Mouse (Mus musculus): ENCODE measurements around the gene Helb.
"Not testable (repeated sequence)": the region's sequence is repeated elsewhere in the genome, so short reads cannot be mapped to it uniquely, and the experiment has no call there.

The Helb gene

DNA sequence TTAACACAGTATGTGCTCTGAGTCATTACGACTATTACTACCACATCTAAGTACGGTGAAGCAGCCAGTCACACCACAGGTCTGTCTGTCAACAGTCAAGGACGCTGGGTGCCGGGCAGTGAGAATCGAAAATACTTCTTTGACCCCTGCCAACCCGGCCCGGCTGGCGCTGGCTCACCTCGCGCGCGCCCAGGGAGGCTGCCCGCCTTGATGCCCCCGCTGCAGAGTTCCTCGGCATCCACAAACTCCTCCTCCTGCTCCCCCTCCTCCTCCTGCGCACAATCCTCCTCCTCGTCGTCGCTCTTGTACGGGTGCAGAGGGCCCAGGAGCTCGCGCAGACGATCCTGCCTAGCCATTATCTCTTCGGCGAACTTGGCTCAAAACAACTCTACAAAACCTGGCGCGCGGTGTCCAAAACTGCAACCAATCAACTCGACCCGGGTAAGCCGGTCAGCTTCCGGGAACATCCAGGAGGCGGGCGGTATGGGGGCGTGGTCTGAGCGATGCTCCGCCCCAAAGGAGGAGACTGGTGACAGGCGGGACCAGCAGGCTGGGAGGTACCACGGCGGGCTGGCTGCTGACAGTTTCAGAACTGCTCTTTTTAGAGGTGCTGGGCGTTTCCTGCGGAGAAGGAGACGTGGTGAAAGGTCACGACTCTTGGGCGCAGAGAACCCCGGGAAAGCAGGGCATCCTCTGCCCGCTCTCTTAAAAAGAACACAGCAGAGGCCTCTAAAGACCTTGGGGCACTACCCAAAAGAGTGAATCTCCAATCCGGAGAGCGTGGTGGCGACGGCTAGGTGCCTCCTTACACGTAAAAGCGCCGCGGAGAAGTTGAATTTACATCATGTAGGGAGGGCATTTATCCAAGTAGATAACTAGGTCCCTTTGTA lies at the start of gene Helb:
TSS of gene Helb (minus strand) at position 481 of the 890 bp plus-strand sequence.
- DNase-seq (ENCODE audit: low read depth, low spot score) = peak; percentile 88

DNA sequence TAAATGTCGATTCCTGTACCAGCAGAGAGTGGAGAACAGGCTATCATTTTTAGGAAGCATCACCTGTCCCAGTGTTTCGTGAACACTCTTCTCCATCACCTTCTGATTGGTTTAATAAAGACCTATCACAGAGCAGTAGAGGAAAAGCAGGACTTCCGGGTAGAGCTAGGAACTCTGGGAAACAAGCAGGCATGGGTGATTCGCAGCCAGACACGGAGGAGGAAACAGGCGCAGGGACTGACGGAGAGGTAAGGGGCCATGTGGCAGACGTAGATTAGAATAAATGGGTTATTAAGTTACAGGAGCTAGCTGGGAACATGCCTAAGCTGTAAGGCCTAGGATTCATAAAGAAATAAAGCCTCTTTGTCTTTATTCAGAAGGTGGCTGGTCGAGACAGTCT lies 47.7 kb upstream of the Helb start:
- no peak for DNase-seq (ENCODE audit: low read depth, low spot score)

DNA sequence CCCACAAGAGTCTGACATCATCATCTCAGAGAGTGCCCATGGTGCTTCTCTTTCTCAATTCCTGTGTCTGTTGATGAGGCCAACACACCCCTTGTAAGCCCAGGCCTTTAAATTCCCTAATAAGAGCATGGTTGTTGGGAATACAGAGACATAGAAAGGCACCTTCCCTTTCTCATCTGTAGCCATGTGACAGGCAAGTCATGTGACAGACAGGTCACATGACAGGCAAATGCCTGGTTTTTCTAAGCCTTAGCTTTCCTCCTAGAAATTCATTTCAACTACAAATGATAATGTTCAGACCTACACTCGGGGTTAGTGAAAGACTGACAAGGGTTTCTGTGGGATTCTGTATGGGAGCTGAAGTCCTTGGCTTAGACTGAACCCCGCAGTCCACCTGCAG lies 41.1 kb upstream of the Helb start:
- DNase-seq (ENCODE audit: low read depth, low spot score) = no peak

DNA sequence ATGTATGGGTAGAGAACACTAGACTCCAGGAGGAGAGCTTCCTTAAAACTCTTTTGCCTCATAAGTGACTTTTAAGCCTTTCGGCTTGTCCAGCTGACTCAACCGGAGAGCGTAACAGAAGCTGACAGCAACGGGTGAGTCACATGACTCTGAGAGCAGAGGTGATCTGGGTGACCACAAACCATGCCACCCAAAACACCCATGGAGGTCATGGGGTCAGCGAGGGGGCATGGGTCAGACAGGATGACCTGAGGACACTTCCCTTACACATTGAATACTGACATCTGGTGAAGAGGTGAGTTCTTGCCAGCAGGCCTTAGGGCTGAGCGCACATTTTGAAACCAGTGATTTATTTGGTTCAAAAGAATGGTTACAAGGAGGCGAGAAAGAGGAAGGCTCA lies 38.9 kb upstream of the Helb start:
- no peak for DNase-seq (ENCODE audit: low read depth, low spot score)

DNA sequence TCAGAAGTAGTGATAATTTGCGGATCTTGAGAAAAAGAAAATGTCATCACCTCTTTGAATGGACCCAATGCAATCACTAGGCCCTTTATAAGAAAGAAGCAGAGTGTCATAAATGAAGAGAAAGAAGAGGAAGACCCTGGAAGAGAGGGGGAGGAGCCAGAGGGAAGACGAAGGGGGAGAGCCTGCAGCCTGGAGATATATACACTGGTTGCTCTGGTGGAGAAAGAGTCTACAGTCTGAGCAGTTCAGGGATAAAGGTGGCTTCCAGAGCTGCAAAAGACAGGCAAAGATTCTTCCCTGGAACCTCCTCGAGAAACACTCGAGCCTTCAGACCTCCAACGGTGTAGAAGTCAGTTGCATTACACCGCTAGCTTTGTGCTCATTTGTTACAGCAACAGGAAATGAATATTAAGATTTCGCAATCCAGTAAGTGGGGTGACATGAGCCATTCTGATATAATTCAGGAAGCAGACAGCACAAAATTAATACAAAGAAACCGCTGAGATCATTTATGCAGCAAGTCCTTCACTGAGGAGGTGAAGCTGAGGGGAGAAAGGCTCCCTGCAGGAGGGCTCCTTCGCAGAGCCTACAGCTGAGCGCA lies 28.2 kb upstream of the Helb start:
- DNase-seq (ENCODE audit: low read depth, low spot score) = no peak

DNA sequence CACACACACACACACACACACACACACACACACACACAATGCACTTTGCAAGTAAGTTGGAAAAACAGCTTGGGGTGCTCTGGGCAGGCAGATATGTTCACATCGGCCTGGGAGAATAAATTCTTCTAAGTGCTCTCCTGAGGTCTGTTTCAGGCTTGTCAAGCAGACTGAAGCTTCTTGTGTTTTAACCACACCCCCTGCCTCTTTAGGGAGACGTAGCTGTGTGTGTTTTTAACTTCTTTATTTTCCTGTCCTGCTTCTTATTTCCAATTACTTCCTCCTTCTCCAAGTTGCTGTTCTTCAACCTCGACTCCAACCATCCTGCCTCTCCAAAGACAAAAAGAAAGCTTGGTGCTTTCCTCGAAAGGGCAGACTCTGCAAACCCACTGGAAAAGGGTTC lies 27.4 kb upstream of the Helb start:
- no peak for DNase-seq (ENCODE audit: low read depth, low spot score)

DNA sequence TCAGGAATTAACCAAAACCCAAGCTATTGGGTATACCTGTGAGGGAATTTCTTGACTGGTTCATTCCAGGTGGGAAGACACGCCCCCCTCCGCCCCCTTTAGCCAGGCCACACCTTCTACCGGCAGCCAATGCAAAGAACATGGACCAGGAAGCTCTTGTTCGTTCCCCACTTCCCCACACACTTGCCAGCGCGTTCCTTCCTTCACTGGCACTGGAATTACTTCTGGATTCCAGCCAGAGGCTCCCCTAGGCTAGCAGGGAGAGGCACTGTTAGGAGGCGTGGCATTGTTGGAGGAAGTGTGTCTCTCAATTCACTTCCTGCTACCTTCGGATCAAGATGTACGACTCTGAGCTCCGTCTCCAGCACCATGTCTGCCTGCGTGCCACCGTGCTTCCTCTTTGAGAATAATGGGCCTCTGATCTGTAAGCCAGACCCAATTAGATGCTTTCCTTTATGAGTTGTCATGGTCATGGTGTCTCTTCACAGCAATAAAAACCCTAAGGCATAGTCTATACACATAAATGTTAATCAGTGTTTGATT lies 23.3 kb upstream of the Helb start:
- no peak for DNase-seq (ENCODE audit: low read depth, low spot score)

DNA sequence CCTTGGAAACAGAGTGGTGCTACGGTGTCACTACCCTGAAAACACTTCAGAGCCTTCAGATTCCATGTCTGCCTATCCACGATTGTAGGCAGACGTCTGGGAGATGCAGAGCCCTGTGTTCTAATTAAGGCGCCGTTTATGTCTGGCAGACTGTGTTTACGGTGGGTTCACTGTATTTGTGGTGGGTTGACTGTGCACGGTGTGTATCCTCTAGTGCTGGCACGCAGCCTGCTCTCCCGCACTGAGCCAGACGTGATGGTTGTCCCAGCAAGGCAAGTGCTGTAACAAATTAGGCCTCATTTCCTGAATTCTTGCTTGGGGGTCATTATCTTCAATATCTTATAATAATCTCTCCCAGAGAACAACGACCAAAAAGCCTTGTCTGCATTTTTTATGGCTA lies 20.9 kb upstream of the Helb start:
- DNase-seq (ENCODE audit: low read depth, low spot score) = no peak

DNA sequence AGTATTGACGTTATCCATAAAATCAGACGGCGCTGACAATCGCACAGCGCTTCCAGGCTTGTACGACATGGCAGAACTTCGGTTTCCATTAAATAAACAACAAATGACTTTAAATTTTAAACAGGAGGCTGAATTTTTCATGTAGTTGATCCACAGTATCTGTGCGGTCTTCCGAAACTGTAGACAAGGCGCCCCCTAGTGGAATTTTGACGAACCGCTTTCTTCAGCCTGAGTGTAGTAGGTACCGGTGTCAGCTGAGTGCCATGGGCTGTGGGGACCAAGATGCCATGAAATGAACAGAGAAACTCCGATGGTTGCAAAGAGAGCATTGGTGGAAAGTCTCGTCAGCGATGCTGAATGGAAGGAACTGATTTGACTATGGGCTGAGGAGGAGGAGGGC lies 17.8 kb upstream of the Helb start:
- no peak for DNase-seq (ENCODE audit: low read depth, low spot score)

DNA sequence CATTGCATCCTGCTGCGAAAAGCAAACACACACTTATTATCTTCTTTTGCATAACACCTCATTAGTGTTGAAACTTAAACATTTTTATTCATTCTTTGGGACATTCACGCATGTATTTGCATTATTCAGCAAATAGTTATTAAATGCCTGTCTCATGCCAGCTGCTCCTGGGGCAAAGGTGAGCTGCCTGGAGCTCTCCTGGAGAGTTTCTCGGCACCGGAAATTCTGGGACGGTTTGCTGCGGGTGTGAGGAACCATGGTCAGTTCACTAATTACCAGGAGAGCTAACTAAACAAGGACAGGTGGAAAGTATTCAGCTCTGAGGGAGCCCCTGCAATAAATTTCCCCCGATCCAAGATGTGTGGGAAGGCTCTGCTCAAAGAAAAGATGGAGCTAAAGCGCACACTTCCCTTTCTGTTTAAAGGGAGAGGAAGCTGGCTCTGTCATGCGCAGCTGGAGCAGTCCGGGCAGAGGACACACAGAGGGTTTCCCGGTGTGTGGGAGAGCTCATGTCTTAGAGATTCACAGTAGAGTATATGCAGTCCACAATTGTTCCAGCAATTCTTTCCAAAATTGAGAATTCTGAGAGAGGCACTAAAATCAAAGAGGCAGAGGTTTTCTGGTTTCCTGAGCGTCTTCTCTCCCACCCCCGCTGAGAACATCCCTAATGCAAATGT lies 16.0 kb upstream of the Helb start:
- DNase-seq (ENCODE audit: low read depth, low spot score) = no peak

DNA sequence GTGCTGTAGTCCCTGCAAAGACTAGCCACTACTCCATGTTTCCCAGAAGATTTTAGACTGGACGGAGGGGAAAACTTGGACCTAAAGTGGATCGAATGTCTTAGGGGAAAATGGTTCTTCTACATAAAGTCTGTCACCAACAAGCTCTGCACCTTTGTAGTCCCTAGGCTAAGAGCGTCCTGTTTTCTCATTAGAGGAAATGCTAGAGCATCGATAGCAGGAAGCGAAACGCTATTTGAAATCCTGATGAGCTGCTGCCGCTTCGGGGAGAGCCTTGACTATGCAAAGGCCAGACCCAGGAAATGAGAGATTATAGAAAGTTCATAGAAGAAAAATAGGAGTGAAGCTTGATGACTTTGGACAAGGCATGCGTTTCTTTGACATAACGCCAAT lies 12.7 kb upstream of the Helb start:
- no peak for DNase-seq (ENCODE audit: low read depth, low spot score)

DNA sequence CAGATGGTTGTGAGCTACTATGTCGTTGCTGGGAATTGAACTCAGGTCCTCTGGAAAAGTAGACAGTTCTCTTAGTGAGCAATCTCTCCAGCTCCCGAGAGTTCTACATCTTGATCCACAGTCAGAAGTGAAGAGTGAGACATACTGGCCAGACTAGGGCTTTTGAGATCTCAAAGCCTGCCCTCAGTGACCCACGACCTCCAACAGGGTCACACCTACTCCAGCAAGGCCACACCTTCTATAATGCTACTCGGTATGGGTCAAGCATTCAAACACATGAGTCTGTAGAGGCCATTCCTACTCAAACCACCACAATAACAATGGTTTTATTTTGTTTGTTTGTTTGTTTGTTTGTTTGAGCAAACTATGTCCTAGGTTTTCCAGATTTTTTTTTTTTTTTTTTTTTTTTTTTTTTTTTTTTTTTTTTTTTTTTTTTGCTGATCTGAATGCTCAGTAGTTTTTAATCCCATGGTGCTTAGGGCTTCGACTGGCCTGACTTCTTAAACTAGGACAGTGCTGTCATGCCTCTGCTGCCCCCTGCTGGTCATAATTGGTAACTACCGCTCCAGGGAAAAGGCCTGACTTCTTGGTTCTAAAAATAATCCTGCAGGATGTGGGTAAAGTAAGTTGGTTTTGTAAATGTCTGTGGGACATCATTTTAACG lies 12.1 kb upstream of the Helb start:
- peak; percentile 62 for DNase-seq (ENCODE audit: low read depth, low spot score)

DNA sequence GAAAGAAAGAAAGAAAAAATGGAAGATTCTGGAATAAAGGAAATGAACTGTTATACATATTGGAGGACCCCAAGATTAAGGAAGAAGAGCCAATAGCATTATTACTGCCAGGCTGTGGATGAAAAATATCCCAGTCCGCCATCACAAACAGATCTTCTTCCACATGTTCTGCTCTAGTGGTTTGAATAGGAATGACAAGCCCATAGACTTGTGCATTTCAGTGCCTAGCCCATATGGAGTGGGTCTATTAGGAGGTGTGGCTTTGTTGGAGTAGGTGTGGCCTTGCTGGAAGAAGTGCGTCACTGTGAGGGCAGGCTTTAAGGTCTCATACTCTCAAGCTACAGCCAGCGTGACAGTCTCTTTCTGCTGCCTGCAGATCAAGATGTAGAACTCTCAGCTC lies 10.9 kb upstream of the Helb start:
- DNase-seq (ENCODE audit: low read depth, low spot score) = no peak

DNA sequence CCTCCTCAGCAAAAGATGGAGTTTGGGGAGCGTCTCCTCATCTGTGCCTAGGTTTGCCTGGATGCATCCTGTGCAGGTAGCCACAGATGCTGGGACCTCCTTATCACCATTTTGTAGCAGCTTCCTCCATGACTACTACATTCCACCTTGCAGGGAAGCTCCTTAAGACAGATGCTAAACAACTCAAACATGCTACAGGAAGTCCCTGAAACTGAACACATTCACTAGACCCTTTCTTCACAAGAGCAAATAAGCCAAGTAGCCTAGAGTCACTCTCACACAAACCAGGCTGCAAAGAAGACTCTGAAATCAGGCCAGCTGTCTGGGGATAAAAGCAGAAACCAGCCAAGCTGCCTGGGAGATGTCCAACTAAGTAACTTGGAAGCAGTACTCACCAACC lies 2.5 kb upstream of the Helb start:
- no peak for DNase-seq (ENCODE audit: low read depth, low spot score)

DNA sequence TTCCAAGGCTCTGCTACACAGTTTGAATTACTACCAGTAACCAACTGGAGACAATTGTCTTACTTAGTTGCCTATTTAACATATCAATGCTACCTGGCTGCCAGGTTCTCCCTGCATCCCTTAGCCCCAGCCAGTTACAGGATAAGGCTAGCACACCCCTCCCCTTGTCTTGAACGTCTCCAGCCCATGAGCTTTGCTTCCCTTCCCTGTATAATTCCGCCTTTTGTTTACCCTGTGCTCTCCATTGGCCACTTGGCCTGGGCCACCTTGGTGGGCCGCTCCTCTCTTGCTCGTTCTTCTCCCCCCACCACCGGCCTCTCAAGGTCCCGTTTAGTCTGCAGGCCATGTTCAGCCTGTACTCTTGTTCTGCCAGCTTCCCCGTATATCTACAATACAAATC lies 1.7 kb upstream of the Helb start:
- no peak for DNase-seq (ENCODE audit: low read depth, low spot score)

DNA sequence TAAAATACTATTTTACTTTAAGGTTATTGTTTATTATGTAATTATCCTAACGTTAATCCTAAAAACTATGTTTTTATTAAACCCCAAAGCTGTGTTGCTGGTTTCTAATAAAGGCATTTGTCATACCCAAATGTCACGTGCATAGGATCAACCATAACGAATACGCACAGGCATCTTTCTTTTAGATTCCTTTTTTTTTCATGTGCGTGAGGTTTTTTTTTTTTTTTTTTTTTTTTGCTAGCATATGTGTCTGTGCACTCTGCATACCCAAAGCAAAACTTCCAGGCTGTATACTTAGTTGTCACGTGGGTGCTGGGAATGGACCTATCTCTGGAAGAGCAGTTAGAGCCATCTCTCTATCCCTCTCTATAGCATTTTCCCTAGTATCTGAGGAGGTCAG lies 1.2 kb upstream of the Helb start:
- no peak for DNase-seq (ENCODE audit: low read depth, low spot score)

DNA sequence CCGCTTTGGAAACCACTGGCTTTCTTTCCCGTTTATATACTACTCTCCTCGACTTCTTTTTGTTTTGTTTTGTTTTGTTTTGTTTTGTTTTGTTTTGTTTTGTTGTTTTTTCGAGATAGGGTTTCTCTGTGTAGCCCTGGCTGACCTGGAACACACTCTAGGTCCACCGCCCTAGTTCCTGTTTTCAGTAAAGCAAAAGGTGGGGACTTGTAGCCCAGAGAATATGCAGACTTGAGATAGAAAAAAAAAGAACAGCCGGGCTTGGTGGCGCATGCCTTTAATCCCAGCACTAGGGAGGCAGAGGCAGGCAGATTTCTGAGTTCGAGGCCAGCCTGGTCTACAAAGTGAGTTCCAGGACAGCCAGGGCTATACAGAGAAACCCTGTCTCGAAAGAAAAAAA lies 695 bp upstream of the Helb start:
- not testable (repeated sequence) for DNase-seq (ENCODE audit: low read depth, low spot score)

DNA sequence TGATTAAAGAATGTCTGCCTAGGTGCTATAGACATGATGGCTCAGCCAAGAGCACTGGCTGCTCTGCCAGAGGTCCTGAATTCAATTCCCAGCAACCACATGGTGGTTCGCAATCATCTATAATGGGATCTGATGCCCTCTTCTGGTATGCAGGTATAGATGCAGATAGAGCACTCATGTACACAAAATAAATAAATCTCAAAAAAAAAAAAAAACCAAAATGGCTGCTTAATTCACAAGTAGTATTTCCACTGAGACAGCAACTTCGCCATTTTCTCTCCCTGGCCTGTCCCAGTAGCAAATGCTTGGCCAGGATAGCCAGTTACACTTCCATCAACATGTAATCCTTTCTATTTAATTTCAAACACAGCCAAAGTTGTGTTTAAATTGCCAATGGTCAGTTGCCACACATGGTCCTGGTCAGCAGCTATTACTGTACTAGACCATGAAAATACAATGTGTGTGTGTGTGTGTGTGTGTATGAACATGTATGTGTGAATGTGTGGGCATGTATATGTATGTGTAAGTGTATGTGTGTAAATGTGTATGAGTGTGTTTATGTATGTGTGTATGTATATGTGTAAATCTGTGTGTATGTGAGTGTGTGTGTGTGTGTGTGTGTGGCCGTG lies 982 bp downstream of the Helb start:
- no peak for DNase-seq (ENCODE audit: low read depth, low spot score)

DNA sequence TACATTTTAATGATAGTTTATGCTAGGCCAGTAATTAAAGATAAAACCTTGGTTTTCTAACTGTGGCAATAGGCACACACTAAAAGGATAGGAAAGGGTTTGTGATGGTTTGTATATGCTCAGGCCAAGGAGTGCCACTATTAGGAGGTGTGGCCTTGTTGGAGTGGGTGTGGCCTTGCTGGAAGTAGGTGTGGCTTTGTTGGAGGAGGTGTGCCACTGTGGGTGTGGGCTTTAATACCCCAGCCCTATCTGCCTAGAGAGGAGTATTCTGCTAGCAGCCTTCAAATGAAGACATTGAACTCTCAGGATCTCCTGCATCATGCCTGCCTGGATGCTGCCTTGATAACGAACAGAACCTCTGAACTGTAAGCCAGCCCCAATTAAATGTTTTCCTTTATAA lies 12.0 kb downstream of the Helb start:
- no peak for DNase-seq (ENCODE audit: low read depth, low spot score)

DNA sequence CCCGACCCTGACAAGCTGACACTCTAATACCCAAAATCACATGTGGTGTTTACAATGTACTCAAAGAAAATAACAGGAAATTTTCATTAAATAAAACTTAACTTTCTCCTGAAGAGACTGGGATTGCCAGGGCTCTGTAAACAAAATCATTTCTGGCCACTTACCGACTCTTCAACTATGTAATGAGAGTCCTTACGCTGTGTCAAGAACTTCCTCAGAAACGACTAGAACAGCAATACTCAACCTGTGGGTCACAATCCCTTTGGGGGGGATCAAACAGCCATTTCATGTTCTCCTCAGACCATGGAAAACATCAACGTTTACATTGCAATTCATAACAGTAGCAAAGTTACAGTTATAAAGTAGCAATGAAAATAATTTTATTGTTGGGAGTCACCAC lies 15.2 kb downstream of the Helb start:
- no peak for DNase-seq (ENCODE audit: low read depth, low spot score)

DNA sequence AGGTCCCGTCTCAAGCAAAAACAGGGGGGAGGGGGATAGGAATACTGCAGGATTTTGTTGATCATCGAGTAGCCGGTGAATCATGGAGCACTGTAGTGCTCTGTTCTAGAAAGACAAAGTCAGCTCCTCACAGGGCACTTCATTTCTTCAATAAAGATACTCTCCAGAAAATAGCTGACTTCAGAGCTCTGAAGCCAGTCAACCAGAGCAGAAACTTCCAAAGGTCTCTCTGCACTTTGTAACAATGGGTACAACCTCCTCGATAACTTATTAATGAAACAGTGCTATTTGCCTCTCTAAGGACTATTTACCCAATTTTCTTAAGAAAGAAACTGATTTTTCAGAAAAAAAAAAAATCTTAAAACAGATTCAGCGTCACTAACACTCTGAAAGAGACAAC lies 17.1 kb downstream of the Helb start:
- no peak for DNase-seq (ENCODE audit: low read depth, low spot score)

DNA sequence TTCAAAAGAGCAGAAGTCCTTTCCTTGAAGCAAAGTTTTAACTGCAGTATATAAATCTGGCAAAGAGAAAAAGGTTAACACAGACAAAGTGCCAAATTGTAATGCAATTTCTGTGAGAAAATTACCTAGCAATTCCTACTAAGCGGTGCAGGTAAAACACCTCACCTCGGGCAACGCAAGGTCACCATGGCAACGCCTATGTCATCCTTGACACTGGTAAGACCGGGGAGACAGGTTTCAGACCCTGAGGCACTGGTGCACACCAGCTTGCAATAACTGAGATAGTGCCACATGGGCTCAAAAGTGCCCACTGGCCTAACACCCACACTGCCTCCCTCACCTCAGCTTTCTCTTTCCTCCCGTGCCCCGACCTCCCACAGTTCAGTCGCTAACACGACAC lies 17.7 kb downstream of the Helb start:
- DNase-seq (ENCODE audit: low read depth, low spot score) = no peak
